Mouse (Mus musculus): ENCODE data around the gene Rai2.

The Rai2 gene

GRCm38 (mm10) chrX:161716865-161717763, at the start of gene Rai2:
Rai2 (plus strand) TSS chrX:161717069.
- no peak for DNase-seq

DNA sequence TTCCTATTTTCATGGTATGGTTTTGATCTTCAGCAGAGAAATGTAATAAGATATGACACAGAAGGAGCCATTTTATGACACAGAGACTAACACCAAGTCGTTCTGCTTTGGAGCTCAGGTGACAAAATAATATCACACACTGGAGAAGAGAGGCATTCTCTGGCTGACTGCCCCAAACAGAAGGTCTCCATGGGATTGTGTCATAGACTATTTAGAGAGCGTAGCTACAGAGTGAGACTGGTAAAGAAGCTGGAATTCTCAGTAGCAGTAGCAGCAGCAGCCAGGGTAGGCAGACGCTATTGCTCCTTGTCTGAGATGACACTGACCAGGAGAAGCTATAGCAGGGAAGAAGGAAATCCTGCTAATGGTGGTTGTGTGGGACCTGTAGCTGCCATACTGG, 27.5 kb upstream of the Rai2 start:
- DNase-seq = no peak

- no peak for DNase-seq
Measured at GRCm38 (mm10) chrX:161716503-161716864, 385 bp upstream of the Rai2 start.

DNA sequence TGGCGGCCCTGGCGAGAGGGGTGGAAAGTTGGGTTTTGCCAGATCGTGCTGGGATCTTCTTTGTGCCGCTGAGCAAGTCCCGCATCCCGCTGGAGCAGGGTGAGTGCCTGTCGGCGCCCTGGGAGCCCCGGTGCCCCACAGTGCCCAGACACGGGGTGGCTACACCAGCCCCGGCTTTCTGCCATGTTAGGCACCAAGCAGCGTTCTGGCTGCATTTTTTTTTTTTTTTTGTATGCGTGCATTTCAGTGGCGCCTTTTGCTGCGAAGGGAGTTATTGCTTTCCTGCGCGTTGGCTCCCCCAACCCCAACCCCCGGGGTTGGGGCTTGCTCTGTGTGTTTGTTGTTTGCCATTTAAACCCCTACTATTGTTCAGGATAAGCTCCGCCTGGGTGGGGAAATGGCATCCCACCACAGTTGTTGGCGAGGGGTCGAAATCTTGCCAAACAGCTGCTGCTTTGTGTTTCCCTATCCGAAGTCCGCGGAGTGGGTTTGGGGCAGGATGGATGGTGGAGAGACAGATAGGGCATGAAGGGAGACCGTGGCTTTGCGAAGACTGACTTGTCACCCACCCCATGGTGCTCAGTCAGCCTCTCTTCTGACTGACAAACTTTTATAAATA, 1.0 kb downstream of the Rai2 start:
- no peak for DNase-seq

DNA sequence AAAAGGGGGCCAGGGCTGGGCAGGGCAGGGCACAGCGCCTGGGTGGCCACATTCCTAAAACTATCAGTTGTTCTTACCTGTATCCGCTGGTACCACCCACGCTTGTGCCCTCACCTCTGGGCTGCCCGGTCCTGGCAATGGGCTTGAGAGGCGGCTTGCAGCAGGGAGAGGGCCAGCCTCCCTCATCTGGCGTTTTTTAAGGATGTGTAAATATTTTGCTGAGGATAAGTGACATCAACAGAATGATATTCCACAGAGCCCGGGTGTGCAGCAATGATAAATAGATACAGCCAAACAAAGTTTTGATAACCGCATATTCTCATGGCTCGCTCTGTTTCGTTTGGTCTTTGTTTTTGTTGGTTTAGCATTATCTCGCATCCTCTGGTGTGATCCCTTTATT, 1.7 kb downstream of the Rai2 start:
- no peak for DNase-seq

DNA sequence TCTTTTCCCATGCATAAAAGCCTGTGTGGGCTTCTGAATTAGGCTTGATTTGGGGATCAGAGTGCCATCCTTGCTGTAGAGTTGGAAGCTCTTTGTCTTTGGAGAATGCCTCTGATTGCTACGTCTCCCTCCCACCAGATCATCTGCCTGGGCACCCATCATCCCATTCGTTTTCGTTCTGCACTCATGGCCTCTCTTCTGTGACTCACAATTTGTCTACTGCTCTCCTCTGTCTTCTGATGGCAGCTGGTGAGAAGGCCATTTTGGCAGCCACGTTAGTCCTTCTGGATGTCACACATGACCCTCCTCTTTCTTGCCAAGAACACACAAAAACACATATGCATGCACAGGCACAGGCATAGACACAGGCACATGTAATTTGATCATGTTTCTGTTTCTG, 4.2 kb downstream of the Rai2 start:
- no peak for DNase-seq

GRCm38 (mm10) chrX:161723391-161723808, 6.5 kb downstream of the Rai2 start:
- DNase-seq = no peak

GRCm38 (mm10) chrX:161726257-161726656, 9.4 kb downstream of the Rai2 start:
- no peak for DNase-seq

- DNase-seq = no peak
Measured at GRCm38 (mm10) chrX:161728507-161728906, 11.6 kb downstream of the Rai2 start.

GRCm38 (mm10) chrX:161730026-161730425, 13.2 kb downstream of the Rai2 start:
- no peak for DNase-seq

- no peak for DNase-seq
Measured at GRCm38 (mm10) chrX:161731859-161732258, 15.0 kb downstream of the Rai2 start.

- DNase-seq = no peak
Measured at GRCm38 (mm10) chrX:161733581-161734309, 16.9 kb downstream of the Rai2 start.

- no peak for DNase-seq
Measured at GRCm38 (mm10) chrX:161734310-161734676, 17.4 kb downstream of the Rai2 start.

DNA sequence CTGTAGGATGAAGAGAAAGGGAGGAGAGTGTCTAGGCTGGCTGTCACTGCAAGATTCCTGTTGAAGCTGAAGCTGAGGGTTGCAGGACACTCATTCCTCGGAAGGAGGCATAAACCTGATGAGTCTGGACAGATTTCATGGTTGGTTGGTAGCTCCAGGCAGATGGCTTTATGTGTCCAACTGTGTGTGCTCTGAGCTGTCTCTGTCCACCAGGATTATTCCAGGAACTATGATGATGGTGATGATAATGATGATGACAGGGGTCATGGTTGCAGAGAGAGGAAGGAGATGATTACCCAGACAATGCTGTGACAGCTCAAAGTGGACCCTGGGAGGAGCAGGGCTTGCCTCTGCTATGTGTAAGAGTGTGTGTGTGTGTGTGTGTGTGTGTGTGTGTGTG, 22.5 kb downstream of the Rai2 start:
- DNase-seq = no peak

DNA sequence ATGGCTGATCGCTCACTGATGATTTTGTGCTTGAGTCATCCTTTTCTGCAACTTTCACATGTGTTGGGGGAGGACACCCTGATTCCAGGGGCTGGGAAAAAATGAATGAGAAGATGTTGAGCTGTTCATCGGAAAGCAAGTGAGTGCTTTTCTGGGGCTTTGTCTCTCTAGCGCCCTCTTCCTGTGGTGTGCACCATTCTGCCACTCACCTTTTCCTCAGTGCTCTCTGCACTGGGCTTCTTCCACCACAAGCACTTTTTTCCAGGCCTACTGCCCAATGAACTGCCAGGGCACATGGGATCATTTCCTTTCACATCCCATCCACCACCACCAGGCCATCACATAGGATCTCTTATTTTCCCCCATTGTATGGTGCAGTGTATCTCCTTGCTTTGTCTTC, 26.2 kb downstream of the Rai2 start:
- no peak for DNase-seq

DNA sequence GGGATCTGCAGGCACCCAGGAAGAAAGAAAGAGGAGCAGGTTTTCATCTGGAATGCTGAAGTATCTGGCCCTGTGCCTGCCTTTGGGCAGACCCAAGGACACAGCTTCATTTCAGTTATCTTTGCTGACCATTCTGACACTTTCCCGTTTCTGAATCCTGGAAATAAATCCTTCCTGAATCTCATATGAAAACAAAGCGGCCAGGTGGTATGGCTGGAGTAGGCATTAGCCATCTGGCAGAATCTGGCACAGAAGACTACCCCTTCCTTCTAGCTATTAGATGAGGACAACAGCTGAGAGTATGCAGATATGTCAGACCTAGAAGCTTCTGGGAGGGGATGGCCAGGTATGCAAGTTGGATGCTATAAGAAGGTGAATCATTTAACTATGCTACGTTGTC, 28.4 kb downstream of the Rai2 start:
- DNase-seq = peak; percentile 13

DNA sequence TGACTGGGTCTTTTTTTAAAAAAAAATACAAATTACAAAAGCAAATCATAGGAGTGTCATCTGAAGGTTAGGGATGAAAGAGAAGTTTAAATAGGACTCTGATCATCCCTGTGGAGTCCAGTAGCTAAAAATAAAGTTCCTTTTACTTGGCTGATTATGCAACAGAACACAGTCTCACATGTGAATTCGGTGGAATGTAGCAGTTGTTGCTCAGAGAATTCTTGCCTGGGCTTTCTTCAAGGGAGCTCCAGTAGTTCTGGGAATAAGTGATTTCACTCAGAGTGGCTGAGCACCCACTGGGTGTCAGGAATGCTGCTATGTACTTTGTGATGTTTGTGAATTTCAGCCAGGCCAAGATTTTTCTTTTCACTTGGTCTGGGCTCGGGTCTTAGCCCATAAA, 30.5 kb downstream of the Rai2 start:
- no peak for DNase-seq

DNA sequence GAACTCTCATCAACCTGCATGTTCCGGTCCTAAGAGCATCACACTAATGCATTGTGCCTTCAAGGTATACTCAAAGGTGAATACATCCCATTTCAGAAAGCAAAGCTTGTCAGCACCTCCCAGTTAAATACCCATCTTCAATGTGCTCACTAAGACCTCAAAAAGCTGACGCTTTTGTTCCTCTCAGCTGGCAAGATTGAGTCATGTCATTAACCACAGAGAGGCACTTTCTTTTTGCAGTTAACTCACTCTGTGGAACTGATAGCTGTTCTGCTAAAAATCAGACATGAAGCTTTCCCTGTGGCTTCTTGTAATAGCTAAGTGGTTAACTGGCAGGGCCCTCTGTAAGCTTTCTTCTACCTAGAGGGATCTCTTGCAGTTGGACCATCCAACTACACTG, 36.6 kb downstream of the Rai2 start:
- DNase-seq = no peak

DNA sequence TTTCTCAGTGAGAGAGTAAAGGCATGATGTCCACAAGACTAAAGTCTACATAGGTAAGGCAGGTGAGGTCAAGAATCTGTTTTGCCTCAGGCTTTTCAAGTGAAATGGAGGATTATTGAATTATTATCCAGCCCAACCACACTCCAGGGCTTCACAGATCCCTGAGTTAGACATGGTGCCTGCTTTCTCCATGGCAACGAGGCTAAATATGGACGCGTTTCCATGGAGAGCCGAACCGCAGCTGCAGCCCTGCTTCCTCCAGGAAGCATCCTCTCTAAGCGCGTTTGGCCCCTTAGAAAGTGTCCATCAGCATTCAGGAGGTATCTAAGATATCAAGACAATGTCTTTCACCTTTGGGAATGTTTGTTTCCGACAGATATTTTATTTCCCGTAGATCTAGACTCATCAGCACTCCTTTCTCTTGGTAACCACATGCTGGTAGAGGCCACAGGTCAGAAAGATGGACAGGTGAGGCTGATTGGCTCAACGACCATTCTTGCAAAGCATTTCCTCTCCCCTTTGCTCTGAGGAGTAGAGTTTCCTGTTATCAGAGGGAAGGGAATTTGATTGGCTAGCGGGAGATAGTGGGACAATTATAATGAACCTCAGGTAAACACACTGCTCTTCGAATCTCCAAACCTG, 59.6 kb downstream of the Rai2 start:
- no peak for DNase-seq

GRCm38 (mm10) chrX:161780321-161781034, 63.6 kb downstream of the Rai2 start:
- DNase-seq = no peak

DNA sequence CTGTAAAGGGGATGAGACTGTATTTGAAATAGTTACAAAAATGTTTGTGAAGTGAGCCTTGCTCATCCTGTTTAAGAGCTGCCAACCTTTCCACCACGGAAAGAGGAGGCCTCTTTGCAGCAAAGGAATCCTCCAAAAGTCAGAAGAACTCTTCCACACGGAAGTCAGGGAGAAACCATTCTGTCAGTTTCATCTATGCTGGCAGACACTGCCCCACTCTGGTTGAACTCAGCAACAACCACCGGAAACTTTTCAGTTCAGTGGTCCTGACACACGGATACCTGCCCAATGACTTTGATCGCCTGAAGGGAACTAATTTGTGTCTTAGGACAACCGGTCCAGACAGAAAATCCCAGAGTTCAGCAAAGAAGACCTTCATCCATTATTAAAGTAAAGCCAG, 73.3 kb downstream of the Rai2 start:
- DNase-seq = peak; percentile 10

GRCm38 (mm10) chrX:161826186-161826585, 109.3 kb downstream of the Rai2 start:
- DNase-seq = peak; percentile 39

Data from cerebellum, adult 8-10 months (tissue).